12 mouse cellular contexts compared by ENCODE assay signal in the genomic region with DNA sequence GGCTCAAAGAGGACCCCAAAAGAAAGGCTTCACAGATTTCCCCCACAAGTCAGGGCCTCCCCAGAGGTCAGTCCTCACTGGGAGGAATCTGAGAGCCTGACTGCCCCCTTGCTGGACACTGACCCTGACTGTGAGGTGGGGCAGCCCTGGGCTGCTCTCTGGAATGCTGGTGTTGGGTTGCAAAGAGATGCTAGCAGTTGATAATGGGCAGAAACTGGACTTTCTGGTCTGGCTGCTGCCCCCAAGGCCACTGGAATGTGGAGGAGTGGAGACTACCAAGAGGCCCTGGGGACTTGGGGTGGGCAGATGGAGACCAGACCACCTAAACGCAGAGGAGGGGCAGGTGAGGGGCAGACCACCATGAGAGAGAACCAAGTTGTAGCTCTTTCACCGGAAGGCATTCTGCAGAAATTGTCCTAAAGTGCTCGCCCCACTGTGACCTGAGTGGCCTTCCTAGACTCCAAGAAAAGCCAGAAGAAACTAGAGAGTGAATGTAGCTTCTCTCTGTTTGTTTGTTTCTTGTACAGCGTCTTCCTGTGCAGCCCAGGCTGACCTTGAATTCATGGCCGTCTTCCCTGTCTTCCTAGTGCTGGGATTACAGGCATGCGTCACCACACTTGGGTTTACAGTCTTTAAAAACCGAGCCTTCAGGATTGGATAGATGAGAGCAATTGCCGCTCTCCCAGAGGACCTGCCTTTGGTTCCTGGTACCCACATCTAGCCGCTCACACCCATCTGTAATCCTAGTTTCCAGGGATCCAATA. TPM values are rescaled to one million over a fixed set of nuclear protein-coding genes. Genes with fewer than 3 reads are reported as not detected.
DNase-seq lines count a peak whose midpoint lies in the region; ATAC-seq lines count a peak whose summit lies in the region.
"Had no signal": no experiment of that assay in that cellular context is flagged by ENCODE, and none has a peak within 500 bp of the region (broad histone marks: within the 10 kb centered on the region; RNA-seq: fewer than 3 reads in every experiment).

No protein-coding gene starts in this region.

- H3K36me3 ChIP-seq in heart, embryonic 11.5 days (ENCODE audit: control insufficient read depth, insufficient read depth, low read length) = no peaks in the 10 kb centered on the region
- no peaks in the 10 kb centered on the region; the same call in none of the 2 replicates for H3K36me3 ChIP-seq in hindbrain, embryonic 14.5 days (replicated peaks; ENCODE audit: control insufficient read depth, insufficient read depth)
- H3K36me3 ChIP-seq: limb, embryonic 13.5 days had no signal

- no peak for DNase-seq in heart, postnatal 25 days (ENCODE audit: low spot score)
- peak; percentile 82 for DNase-seq in embryo, embryonic 10 days (ENCODE audit: low spot score)
- no peak for DNase-seq in hindbrain, embryonic 14.5 days (ENCODE audit: low spot score)
- DNase-seq in mesoderm, embryonic 11.5 days (ENCODE audit: low read depth, low spot score) = peak; percentile 63
- no peak for DNase-seq in frontal cortex, adult 2 months (ENCODE audit: extremely low spot score in 1 of 2, low spot score in 1 of 2)
- DNase-seq in gastrocnemius, postnatal 4 days (ENCODE audit: low spot score in 2 of 2) = no peak
- DNase-seq: heart, adult 18-20 months; lung, postnatal 36 days had no signal

- H3K4me1 ChIP-seq in heart, embryonic 11.5 days (ENCODE audit: control insufficient read depth, insufficient read depth, low read length) = peaks cover 44% of the 10 kb centered on the region
- H3K4me1 ChIP-seq in hindbrain, embryonic 14.5 days (replicated peaks; ENCODE audit: control insufficient read depth, insufficient read depth, low read length) = peaks cover 48% of the 10 kb centered on the region

- no peak for ATAC-seq in heart, embryonic 11.5 days (replicated peaks; ENCODE audit: insufficient number of reproducible peaks, low FRiP score, low TSS enrichment)
- no peak for ATAC-seq in hindbrain, embryonic 14.5 days (ENCODE audit: low FRiP score)
- no peak for ATAC-seq in inflammation-experienced regulatory T-cells, adult 6 months

- intact Hi-C loops in heart, postnatal 25 days (cut with DNase I) = no loop called here

- H3K4me2 ChIP-seq in heart, embryonic 11.5 days = no peak overlapping the region
- H3K4me2 ChIP-seq in hindbrain, embryonic 14.5 days (replicated peaks) = no peak overlapping the region
- H3K4me2 ChIP-seq: limb, embryonic 13.5 days had no signal

- 55% methylated on average over 9 of the region's 9 CpGs for WGBS in heart, embryonic 11.5 days (ENCODE audit: insufficient replicate concordance)
- 62% methylated on average over 9 of the region's 9 CpGs for WGBS in hindbrain, embryonic 14.5 days

- no peaks in the 10 kb centered on the region; the same call in 1 of the 2 replicates for H3K27me3 ChIP-seq in heart, embryonic 11.5 days (ENCODE audit: control insufficient read depth, insufficient read depth, low read length)
- H3K27me3 ChIP-seq in hindbrain, embryonic 14.5 days (ENCODE audit: control insufficient read depth, insufficient read depth, low read length) = no peaks in the 10 kb centered on the region

- 0 out of 2 replicates have a peak overlapping the region, but pooled peaks have one; percentile 3 for H3K9ac ChIP-seq in heart, embryonic 11.5 days (ENCODE audit: low read depth, low read length)
- H3K9ac ChIP-seq in hindbrain, embryonic 14.5 days = no peak overlapping the region
- H3K9ac ChIP-seq: limb, embryonic 13.5 days had no signal

- no peak overlapping the region for H3K4me3 ChIP-seq in heart, embryonic 11.5 days (ENCODE audit: low read depth, low read length)
- no peak overlapping the region for H3K4me3 ChIP-seq in hindbrain, embryonic 14.5 days (replicated peaks; ENCODE audit: low read length)
- H3K4me3 ChIP-seq: limb, embryonic 13.5 days had no signal

- no peak overlapping the region for H3K27ac ChIP-seq in heart, embryonic 11.5 days (ENCODE audit: low read depth, low read length)
- 0 out of 2 replicates have a peak overlapping the region, but pooled peaks have one; percentile 77 for H3K27ac ChIP-seq in hindbrain, embryonic 14.5 days
- H3K27ac ChIP-seq: limb, embryonic 13.5 days had no signal

- H3K9me3 ChIP-seq in heart, embryonic 11.5 days (replicated peaks; ENCODE audit: control insufficient read depth, low read length) = no peaks in the 10 kb centered on the region
- no peaks in the 10 kb centered on the region for H3K9me3 ChIP-seq in hindbrain, embryonic 14.5 days (ENCODE audit: control insufficient read depth, low read length)
- H3K9me3 ChIP-seq: limb, embryonic 13.5 days had no signal

RNA-seq across cellular contexts. Expression of gene Igdcc3, which starts 13.9 kb away (rescaled TPM):
- 6.3 and 6.8 TPM in 2 replicates for polyA plus RNA-seq in heart, embryonic 11.5 days (2014; fragmentation: Nextera tagmentation; extraction: Ambion mirVana)
- under 1 TPM in 1 of 2 experiments, not detected in 1; 0.08 TPM for total RNA-seq in heart, postnatal 25 days (2021)
- polyA plus RNA-seq in hindbrain, embryonic 14.5 days (2014; fragmentation: Nextera tagmentation; extraction: Ambion mirVana) = 10.5 and 10.6 TPM in 2 replicates
- polyA plus RNA-seq in frontal cortex, adult 2 months (2012; rRNA removed) = 2.6 and 3.1 TPM in 2 replicates
- not detected for polyA plus RNA-seq in inflammation-experienced regulatory T-cells, adult 6 months (2017; shearing (Covaris generic))
- total RNA-seq in gastrocnemius, postnatal 4 days (2021) = under 1 TPM; 0.88 to 0.91 TPM
- polyA plus RNA-seq: large intestine, adult 2 months had no signal

RNA-seq across cellular contexts. Expression of gene Parp16, which starts 40.3 kb away (rescaled TPM):
- polyA plus RNA-seq in heart, embryonic 11.5 days (2014; fragmentation: Nextera tagmentation; extraction: Ambion mirVana) = 4.6 and 5.0 TPM in 2 replicates
- 1 to 10 TPM; 4.2 TPM for total RNA-seq in heart, postnatal 25 days (2021)
- 6.3 and 7.9 TPM in 2 replicates for polyA plus RNA-seq in hindbrain, embryonic 14.5 days (2014; fragmentation: Nextera tagmentation; extraction: Ambion mirVana)
- 3.9 TPM in 2 replicates for polyA plus RNA-seq in frontal cortex, adult 2 months (2012; rRNA removed)
- polyA plus RNA-seq in inflammation-experienced regulatory T-cells, adult 6 months (2017; shearing (Covaris generic)) = 1 to 10 TPM; 5.4 to 8.0 (median 5.8) TPM
- total RNA-seq in gastrocnemius, postnatal 4 days (2021) = 1 to 10 TPM; 8.3 to 9.1 TPM

RNA-seq across cellular contexts. Expression of gene Igdcc4, which starts 53.6 kb away (rescaled TPM):
- 11.4 and 11.8 TPM in 2 replicates for polyA plus RNA-seq in heart, embryonic 11.5 days (2014; fragmentation: Nextera tagmentation; extraction: Ambion mirVana)
- 10 to 100 TPM in 1 of 2 experiments, 1 to 10 TPM in 1; 8.9 to 10.3 TPM for total RNA-seq in heart, postnatal 25 days (2021)
- 18.9 and 19.4 TPM in 2 replicates for polyA plus RNA-seq in hindbrain, embryonic 14.5 days (2014; fragmentation: Nextera tagmentation; extraction: Ambion mirVana)
- polyA plus RNA-seq in frontal cortex, adult 2 months (2012; rRNA removed) = 27.7 and 30.9 TPM in 2 replicates
- polyA plus RNA-seq in inflammation-experienced regulatory T-cells, adult 6 months (2017; shearing (Covaris generic)) = under 1 TPM in 2 of 3 experiments, not detected in 1; 0.24 to 0.28 TPM
- total RNA-seq in gastrocnemius, postnatal 4 days (2021) = 100 to 1,000 TPM; 152 to 153 TPM

Comparison
In these comparisons a context has a peak if more than half of its experiments do, and no peak if none do; other contexts are left out.
1. DNase-seq: peak in embryo, embryonic 10 days (single experiment) and mesoderm, embryonic 11.5 days (single experiment); none in heart, postnatal 25 days (single experiment), hindbrain, embryonic 14.5 days (single experiment), frontal cortex, adult 2 months (0 of 2) and gastrocnemius, postnatal 4 days (0 of 2).